Mouse (Mus musculus): ENCODE measurements at regions not wholly inside any gene's neighbourhood (a gene's known extent, or its start where the extent isn't known, plus 50 kb on each side); places are given as distances from the start of the nearest gene placed in this dataset.
"Not testable (repeated sequence)": the region's sequence is repeated elsewhere in the genome, so short reads cannot be mapped to it uniquely, and the experiment has no call there.

- DNase-seq (ENCODE audit: low spot score) (no peak), ATAC-seq (replicated peaks; ENCODE audit: low FRiP score, low read depth) (no peak)
- no peak overlapping the region for H3K4me2 ChIP-seq (ENCODE audit: low read length)
- TF ChIP-seq CTCF (IDR thresholded peaks at IDR 0.05; ENCODE audit: low read depth): no peak
- H3K9me3 ChIP-seq (replicated peaks; ENCODE audit: low read length): no peaks in the 10 kb centered on the region
- no peaks in the 10 kb centered on the region for H3K4me1 ChIP-seq (replicated peaks; ENCODE audit: insufficient read depth, low read length)
- no peak overlapping the region for H3K4me3 ChIP-seq (replicated peaks; ENCODE audit: low read depth, low read length)
- no peak overlapping the region for H3K9ac ChIP-seq (ENCODE audit: low read depth, low read length)
- 54% methylated on average over 6 of the region's 6 CpGs for WGBS
- no peak overlapping the region for H3K27ac ChIP-seq
- no peaks in the 10 kb centered on the region for H3K36me3 ChIP-seq (ENCODE audit: insufficient read depth, low read length)
- H3K27me3 ChIP-seq (ENCODE audit: insufficient read depth, low read length): no peaks in the 10 kb centered on the region
Observed at GRCm38 (mm10) chr9:4234796-4235195, 74.5 kb downstream of the Aasdhppt start.

DNA sequence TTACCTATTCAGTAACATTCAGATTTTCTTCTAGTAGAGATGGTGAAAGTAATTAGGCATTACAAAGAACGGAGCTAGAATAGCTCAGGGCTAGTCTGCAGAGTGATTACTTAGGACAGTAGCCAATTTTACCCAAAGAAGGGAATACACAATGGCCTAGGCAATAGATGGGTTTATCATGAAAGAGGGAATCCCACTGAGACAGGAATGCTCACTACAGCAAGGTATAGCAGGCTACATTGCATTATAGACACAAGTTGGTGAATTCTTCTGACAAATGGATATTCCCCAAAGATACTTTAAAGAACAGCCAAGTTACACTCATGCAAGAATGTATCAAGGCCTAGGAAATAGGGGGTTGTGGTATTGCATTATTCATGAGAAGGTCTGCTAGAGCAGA is 94.7 kb downstream of the Aasdhppt start:
- 71% methylated on average over 1 of the region's 1 CpGs for WGBS
- not testable (repeated sequence) for H3K36me3 ChIP-seq (ENCODE audit: insufficient read depth, low read length); H3K9me3 ChIP-seq (replicated peaks; ENCODE audit: low read length); H3K27me3 ChIP-seq (ENCODE audit: insufficient read depth, low read length); H3K4me1 ChIP-seq (replicated peaks; ENCODE audit: insufficient read depth, low read length); DNase-seq (ENCODE audit: low spot score); ATAC-seq (replicated peaks; ENCODE audit: low FRiP score, low read depth); H3K27ac ChIP-seq; H3K9ac ChIP-seq (ENCODE audit: low read depth, low read length); H3K4me2 ChIP-seq (ENCODE audit: low read length); H3K4me3 ChIP-seq (replicated peaks; ENCODE audit: low read depth, low read length)

GRCm38 (mm10) chr9:4209987-4210476 is 99.2 kb downstream of the Aasdhppt start:
- H3K9ac ChIP-seq (ENCODE audit: low read depth, low read length): no peak overlapping the region
- WGBS: 91% methylated on average over 4 of the region's 4 CpGs
- no peaks in the 10 kb centered on the region for H3K27me3 ChIP-seq (ENCODE audit: insufficient read depth, low read length)
- no peaks in the 10 kb centered on the region for H3K4me1 ChIP-seq (replicated peaks; ENCODE audit: insufficient read depth, low read length)
- no peaks in the 10 kb centered on the region for H3K36me3 ChIP-seq (ENCODE audit: insufficient read depth, low read length)
- no peak overlapping the region for H3K27ac ChIP-seq
- TF ChIP-seq CTCF (IDR thresholded peaks at IDR 0.05; ENCODE audit: low read depth): peak; percentile 38; the same call in 1 of the 2 replicates
- H3K4me2 ChIP-seq (ENCODE audit: low read length): no peak overlapping the region
- ATAC-seq (replicated peaks; ENCODE audit: low FRiP score, low read depth) (no peak), DNase-seq (ENCODE audit: low spot score) (no peak)
- no peak overlapping the region for H3K4me3 ChIP-seq (replicated peaks; ENCODE audit: low read depth, low read length)
- no peaks in the 10 kb centered on the region for H3K9me3 ChIP-seq (replicated peaks; ENCODE audit: low read length)

- not testable (repeated sequence) for H3K4me3 ChIP-seq (replicated peaks; ENCODE audit: low read depth, low read length); H3K27me3 ChIP-seq (ENCODE audit: insufficient read depth, low read length); H3K36me3 ChIP-seq (ENCODE audit: insufficient read depth, low read length); H3K9ac ChIP-seq (ENCODE audit: low read depth, low read length); H3K4me2 ChIP-seq (ENCODE audit: low read length); ATAC-seq (replicated peaks; ENCODE audit: low FRiP score, low read depth); H3K9me3 ChIP-seq (replicated peaks; ENCODE audit: low read length); DNase-seq (ENCODE audit: low spot score); H3K27ac ChIP-seq; H3K4me1 ChIP-seq (replicated peaks; ENCODE audit: insufficient read depth, low read length)
- 79% methylated on average over 4 of the region's 4 CpGs for WGBS
Observed at GRCm38 (mm10) chr9:4192737-4193136, 116.5 kb downstream of the Aasdhppt start.

- H3K27ac ChIP-seq; H3K9me3 ChIP-seq (replicated peaks; ENCODE audit: low read length); DNase-seq (ENCODE audit: low spot score); H3K4me3 ChIP-seq (replicated peaks; ENCODE audit: low read depth, low read length); H3K36me3 ChIP-seq (ENCODE audit: insufficient read depth, low read length); ATAC-seq (replicated peaks; ENCODE audit: low FRiP score, low read depth); H3K9ac ChIP-seq (ENCODE audit: low read depth, low read length); H3K4me2 ChIP-seq (ENCODE audit: low read length); H3K4me1 ChIP-seq (replicated peaks; ENCODE audit: insufficient read depth, low read length); H3K27me3 ChIP-seq (ENCODE audit: insufficient read depth, low read length): not testable (repeated sequence)
- 86% methylated on average over 12 of the region's 12 CpGs for WGBS
Observed at GRCm38 (mm10) chr9:4156011-4156410, 153.3 kb downstream of the Aasdhppt start.

GRCm38 (mm10) chr9:4138829-4139228 is 170.4 kb downstream of the Aasdhppt start:
- not testable (repeated sequence) for ATAC-seq (replicated peaks; ENCODE audit: low FRiP score, low read depth); H3K4me2 ChIP-seq (ENCODE audit: low read length); H3K9me3 ChIP-seq (replicated peaks; ENCODE audit: low read length); H3K27me3 ChIP-seq (ENCODE audit: insufficient read depth, low read length); H3K4me1 ChIP-seq (replicated peaks; ENCODE audit: insufficient read depth, low read length); DNase-seq (ENCODE audit: low spot score); H3K36me3 ChIP-seq (ENCODE audit: insufficient read depth, low read length); H3K4me3 ChIP-seq (replicated peaks; ENCODE audit: low read depth, low read length); H3K9ac ChIP-seq (ENCODE audit: low read depth, low read length); H3K27ac ChIP-seq
- 66% methylated on average over 12 of the region's 15 CpGs for WGBS

DNA sequence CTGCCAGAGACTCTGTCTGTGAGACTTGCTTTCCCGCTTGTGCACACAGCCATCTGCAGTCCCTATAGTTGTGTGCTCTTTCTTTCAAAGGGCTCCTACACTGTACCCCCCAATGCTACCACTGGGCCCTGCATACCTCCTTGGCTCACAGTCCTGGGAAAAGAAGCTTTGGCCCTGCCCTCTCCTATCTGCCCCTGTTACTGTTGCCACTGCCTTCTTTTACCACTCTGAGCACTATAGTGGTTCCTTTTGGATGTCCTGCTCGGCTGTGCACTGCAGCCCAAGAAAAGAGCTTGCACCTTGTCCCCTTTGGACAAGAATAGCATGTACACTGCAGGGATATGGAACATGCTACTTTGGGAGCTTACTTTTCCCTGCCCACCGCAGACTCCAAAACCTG is 216.8 kb downstream of the Aasdhppt start:
- H3K9ac ChIP-seq (ENCODE audit: low read depth, low read length): no peak overlapping the region
- 89% methylated on average over 3 of the region's 3 CpGs for WGBS
- DNase-seq (ENCODE audit: low spot score): no peak

DNA sequence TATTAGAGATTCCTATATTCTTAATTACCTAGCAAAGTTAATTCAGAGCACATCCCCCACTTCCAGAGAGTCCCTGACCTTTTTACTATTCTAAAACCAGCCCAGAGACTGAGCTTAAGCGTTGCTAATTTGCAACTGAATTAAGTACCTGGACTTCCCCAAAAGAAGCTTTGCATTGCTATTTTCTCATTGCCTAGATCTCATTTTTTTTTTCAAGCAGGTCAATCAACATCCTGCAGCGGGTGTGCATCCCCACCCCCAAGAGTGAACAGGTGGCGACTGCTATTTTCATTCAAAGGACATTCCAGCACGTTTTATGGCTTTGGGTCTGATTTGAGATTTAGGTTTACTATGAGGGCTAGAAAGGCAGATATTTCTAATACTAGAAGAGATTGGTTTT is 226.6 kb downstream of the Aasdhppt start:
- ATAC-seq (replicated peaks; ENCODE audit: low FRiP score, low read depth); H3K4me1 ChIP-seq (replicated peaks; ENCODE audit: insufficient read depth, low read length); DNase-seq (ENCODE audit: low spot score); H3K27ac ChIP-seq; H3K9ac ChIP-seq (ENCODE audit: low read depth, low read length); H3K9me3 ChIP-seq (replicated peaks; ENCODE audit: low read length); H3K4me3 ChIP-seq (replicated peaks; ENCODE audit: low read depth, low read length); H3K36me3 ChIP-seq (ENCODE audit: insufficient read depth, low read length); H3K4me2 ChIP-seq (ENCODE audit: low read length); H3K27me3 ChIP-seq (ENCODE audit: insufficient read depth, low read length): not testable (repeated sequence)
- 61% methylated on average over 4 of the region's 4 CpGs for WGBS

More for the DNA sequence above, 216.8 kb downstream of the Aasdhppt start:
- Histone ChIP-seq H3K27ac (no peak overlapping the region), H3K4me3 (replicated peaks; ENCODE audit: low read depth, low read length) (no peak overlapping the region), H3K27me3 (ENCODE audit: insufficient read depth, low read length) (no peaks in the 10 kb centered on the region), H3K4me2 (ENCODE audit: low read length) (no peak overlapping the region), H3K9me3 (replicated peaks; ENCODE audit: low read length) (no peaks in the 10 kb centered on the region), H3K36me3 (ENCODE audit: insufficient read depth, low read length) (no peaks in the 10 kb centered on the region), H3K4me1 (replicated peaks; ENCODE audit: insufficient read depth, low read length) (no peaks in the 10 kb centered on the region)
- ATAC-seq (replicated peaks; ENCODE audit: low FRiP score, low read depth): no peak
- TF ChIP-seq CTCF (IDR thresholded peaks at IDR 0.05; ENCODE audit: low read depth): no peak
